Mouse (Mus musculus): ENCODE measurements around the gene Rnf224.

The Rnf224 gene

DNA sequence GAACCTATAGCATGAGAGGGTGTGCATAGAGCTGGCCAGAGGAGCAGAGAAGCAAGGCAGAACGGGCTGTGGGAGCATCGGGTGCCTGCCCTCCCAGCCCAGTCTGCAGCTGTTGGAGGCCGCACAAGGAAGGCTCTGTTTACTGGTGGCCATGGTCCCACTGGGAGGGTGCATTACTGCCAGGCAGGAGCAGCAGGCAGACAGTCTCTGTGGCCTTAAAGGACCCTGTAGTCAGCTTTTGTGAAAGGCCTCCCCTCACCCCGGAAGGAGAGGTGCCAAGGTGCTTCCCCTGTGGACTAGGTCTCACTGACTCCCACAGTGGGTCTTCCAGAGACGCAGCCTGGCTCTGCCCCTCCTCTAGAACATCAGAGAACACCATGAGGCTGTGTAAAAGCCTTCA is 9.7 kb downstream of the Rnf224 start:
- DNase-seq (ENCODE audit: low spot score in 2 of 2) = no peak

DNA sequence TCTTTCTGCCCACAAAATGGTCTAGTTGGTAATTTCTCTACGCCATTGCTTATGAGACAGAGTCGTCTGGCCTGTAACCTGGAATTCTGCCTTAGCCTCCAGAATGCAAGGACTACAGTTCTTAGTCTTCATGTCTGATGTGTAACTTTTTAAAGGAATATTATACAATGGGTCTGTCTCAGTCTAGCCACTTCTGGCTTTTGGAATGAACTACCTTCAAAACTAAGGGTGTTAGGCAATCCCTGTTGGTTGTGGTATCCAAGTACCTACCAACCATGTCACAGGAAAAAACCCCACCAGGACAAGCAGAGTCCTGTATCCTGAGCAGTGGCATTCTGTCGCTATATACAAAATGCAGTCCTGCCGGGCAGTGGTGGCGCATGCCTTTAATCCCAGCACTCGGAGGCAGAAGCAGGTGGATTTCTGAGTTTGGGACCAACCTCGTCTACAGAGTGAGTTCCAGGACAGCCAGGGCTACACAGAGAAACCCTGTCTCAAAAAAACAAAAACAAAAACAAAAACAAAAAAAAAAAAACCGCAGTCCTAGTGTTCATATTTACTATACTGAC is 10.7 kb downstream of the Rnf224 start:
- DNase-seq (ENCODE audit: low spot score in 2 of 2) = no peak

DNA sequence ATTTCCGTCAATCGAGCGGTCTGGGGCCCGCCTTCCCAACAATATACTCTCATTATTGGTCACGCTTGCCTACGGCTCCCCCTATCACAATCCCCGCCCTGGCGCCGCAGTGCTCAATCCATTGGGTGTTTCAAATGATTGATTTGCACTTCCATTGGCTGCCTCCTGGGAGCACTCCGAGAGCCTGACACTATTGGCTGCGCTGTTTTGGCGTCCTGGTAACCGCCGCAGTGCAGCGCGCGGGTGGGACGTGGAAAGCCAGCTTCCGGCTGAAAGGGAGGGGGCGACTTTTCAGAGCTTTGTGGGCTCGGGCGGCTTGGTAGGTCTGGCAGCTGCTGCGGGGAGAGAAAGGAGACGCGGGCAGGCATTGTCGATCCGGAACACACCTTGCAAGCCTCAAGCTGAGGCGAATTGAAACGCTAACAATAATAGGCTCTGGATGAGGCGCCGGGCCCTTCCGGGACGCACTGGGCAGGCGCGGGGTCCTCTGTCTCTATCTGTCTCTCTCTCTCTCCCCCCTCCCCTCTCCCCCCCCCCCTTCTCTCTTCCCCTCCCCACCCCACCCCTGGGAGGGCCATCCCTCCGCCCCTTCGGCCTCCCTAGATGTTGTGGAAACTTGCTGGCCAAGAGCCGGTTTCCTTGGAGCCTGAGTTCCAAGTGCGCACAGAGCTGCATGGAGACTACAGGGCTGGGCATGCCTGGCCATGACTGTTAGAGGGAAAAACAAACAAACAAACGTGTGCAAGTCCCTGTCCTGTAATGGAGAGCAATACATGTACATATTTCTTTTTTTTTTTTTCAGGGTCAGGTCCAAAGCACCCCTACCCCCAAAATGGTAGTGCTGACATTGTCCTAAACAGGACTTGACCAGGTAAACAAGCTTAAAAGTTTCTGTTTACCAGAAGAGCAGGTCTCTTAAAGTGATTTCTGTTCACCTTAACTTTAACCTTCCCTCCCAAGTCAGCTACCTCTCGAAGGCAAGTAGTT is 11.5 kb downstream of the Rnf224 start:
- DNase-seq (ENCODE audit: low spot score in 2 of 2) = peak; percentile 97 to 99

DNA sequence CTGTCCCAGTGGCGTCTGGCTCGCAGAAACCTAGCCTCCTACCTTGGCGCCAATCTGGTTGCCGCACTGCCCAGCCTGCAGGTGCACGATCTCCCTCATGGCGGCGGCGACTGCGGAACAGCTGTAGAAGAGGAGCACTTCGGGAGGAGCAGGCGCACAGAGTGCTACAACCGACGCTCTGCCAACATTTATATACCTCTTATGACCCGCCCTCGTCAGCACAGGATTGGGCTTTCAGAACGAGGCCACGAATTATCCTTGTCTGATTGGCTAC is 12.2 kb downstream of the Rnf224 start, which contains the start of gene Tubb4b:
TSS of gene Tubb4b (minus strand) at position 211 of the 274 bp plus-strand sequence.
- no peak for DNase-seq (ENCODE audit: low spot score in 2 of 2)

DNA sequence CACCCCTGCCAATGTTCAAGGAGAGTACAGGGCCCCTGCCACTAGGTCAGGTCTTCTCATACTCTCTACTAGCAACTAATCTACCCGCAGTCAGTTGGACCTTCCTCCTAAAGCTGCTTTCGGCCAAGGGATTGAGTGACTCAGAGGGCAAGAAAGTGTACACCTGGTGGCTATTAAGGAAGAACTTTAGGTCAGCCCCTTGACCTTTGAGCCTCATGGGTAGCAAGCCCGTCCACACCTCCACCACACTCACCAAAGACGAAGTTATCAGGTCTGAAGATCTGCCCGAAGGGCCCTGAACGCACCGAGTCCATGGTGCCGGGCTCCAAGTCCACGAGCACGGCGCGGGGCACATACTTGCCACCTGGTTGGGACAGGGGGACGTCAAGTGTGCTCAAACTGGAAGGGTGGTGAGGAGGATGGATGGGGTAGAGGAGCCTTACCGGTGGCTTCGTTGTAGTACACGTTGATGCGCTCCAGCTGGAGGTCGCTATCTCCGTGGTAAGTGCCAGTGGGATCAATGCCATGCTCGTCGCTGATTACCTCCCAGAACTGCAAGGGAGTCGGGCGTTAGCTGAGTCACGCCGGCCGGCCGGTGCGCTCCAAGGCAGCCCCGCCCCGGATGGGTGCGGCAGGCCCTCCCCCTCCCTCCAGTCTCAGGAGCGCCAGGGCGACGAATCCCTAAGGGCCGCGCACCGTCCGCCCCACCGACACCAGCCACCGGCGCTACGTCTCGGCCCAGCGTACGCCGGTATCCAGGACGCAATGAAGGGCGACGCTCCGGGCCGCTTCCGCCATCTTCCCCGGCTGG is 12.7 kb downstream of the Rnf224 start:
- DNase-seq (ENCODE audit: low spot score in 2 of 2) = peak; percentile 73 to 83

DNA sequence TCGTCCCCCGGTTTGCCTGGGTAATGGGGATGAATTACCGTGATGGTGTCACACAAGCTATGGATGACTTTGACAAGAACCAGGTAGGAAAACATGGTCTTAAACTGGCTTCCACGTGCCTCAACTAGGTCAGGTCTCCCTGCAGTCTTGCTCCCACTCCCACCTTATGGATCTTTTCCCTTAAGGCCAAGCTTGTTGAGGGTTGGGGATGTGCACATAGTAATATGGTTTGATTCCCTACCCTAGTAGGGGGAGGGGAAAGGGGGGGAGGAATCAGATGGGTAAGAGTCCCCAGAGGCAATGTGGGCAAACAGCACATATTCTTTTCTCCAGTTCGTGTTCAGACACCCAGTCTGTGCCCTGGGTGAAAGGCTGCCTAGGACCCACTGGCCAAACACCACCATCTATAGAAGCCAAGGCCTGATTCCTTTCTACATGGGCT is 15.2 kb downstream of the Rnf224 start:
- no peak for DNase-seq (ENCODE audit: low spot score in 2 of 2)

DNA sequence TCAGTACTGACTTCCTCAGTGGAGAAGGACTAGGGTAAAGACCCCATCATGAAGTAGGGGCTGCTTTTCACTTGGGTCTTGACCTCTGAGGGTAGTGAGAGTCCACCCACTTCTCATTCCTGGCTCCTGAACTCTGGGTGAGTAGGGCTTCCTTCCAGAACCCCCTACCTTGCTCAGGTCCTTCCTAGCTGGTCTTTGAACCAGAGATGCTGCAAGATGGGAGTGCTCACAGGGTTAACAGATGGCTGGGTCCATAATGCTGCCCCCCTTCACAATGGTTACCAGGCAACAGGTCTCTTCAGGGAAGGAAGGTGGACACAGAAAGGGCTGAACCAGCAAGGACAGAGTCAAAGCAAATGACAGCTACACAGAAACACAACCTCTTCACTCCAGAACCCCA is 18.1 kb downstream of the Rnf224 start, which contains the start of gene Fam166a:
TSS of gene Fam166a (plus strand) at position 301 of the 400 bp plus-strand sequence.
- DNase-seq (ENCODE audit: low spot score in 2 of 2) = no peak

DNA sequence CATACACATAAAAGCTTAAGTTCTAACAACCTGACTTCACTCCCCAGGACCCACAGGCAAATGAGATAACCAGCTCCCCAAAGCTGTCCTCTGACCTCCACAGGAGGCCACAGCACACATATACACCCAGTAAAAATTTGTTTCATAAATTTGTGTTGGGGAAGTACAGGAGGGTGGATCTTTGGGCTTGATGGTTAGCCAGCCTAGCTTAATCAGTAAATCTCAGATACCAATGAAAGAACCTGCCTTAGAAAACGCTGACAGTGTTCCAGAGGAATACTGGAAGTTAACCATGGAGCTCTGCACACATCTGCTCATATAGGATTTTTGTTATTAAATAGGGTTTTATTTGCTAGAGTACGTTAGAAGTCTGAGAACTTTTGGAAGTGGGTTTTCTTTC is 18.9 kb downstream of the Rnf224 start:
- no peak for DNase-seq (ENCODE audit: low spot score in 2 of 2)

DNA sequence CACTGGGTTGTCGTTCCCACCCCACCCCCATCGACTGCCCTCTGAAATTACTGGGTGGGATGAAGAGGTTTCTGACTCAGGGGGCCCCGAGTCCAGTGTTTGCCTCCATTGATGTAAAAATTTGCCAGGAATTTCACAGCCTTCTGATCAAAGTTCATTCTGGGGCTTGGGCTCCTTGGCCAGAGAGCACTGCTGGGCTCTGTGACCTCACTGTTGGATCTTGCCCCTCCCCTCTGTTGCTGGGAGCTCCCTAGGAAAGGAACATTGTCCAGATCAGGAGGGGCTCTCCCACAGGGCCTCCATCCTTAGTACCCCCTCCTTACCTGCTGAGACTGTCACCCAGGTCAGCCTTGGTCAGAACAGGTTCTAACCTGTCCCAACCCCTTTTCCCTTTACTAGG is 22.1 kb downstream of the Rnf224 start, which contains the start of gene Stpg3:
TSS of gene Stpg3 (minus strand) at position 194 of the 400 bp plus-strand sequence.
- DNase-seq (ENCODE audit: low spot score in 2 of 2) = no peak

DNA sequence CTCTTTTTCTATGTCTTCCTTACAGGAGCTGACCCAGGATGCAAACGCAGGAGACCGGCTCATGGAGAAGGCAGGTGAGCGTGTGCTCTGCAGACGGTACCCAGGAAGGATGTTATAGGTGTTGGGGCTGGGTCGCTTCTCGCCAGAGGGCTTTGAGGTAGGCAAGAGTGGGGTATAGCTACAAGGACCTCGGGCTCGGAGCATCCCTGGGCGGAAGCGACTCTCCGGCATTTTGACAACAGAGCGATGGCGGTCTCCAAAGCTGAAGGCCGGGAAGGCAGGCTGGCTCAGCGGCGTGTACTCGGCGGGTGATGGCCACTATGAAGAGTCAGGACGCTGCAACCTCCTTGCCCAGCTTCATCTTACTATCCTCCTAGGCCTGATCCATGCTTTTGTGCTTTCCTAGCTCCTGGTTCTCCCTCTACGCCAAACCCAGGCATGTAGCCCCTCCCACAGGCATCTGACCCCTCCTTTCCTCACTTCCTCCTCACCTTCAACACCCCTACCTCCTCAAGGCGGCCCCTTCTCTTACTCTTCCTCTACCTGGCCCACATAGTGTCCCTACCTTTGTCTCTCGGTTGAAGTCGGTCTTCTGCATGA is 23.2 kb downstream of the Rnf224 start:
- DNase-seq (ENCODE audit: low spot score in 2 of 2) = no peak

DNA sequence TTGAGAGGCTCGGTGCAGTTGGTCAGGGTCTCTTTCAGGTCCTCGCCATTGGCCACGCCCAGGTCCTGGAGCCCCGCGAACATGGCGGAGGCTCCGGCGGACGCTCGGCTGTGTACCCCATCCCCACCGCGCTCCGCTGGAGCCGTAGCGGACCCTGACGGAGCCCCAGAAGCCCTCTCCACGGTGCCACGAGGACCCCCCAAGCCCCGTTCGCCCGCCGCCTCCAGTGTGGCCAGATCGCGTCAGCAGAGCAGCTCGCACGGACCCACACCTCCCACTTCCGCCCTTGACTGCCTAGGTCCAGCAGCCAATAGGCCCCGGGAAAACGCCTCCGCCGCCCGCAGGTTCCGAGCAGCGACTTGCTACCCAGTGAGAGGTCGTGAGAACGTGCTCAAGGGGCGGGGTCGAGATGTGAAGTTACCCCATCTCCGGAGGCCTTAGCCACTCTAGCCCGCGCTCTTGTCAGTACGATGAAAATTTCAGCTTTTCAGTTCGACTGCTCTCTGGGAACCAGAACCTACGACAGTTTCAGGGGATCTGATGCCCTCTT is 25.4 kb downstream of the Rnf224 start, which contains the start of gene Nelfb:
TSS of gene Nelfb (minus strand) at position 369 of the 550 bp plus-strand sequence.
- peak; percentile 89 to 93 for DNase-seq (ENCODE audit: low spot score in 2 of 2)

DNA sequence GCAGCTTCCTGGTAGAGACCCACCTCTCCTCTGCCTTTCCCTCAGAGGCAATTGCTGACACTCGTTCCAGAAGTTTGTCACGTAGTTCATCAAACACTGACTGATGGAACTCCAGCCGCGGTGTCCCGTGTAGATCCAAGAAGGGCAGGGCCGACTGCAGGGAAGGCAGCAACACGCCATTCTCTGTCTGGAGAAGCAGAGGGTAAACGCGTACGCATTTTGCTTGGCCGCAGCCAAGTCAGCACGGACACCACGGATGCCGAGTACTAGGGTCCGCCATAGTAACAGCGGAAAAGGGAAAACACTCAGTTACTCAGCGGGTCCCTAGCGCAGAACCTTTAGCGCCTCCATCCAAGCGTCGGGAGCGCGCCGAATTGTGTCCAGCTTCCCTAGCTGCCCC is 25.9 kb downstream of the Rnf224 start:
- DNase-seq (ENCODE audit: low spot score in 2 of 2) = no peak

DNA sequence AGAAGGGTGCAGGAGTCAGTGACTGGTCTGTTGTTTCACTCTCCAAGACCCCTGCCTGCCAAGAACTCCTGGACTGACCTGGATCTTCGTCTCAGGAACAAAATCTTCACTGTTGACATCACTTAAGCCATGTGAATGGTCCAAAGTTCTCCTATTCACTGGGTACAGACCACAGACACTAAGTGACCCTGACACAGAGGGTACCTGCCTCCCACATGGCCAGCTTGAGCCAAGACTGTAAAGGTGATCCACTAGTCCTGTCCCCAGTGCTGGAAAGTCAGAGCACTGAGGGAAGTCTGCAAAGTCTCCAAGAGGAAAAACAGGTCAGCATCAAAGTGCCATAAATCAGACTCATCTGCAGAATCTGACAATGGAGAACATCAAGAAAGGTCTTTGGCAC is 29.0 kb downstream of the Rnf224 start:
- no peak for DNase-seq (ENCODE audit: low spot score in 2 of 2)

DNA sequence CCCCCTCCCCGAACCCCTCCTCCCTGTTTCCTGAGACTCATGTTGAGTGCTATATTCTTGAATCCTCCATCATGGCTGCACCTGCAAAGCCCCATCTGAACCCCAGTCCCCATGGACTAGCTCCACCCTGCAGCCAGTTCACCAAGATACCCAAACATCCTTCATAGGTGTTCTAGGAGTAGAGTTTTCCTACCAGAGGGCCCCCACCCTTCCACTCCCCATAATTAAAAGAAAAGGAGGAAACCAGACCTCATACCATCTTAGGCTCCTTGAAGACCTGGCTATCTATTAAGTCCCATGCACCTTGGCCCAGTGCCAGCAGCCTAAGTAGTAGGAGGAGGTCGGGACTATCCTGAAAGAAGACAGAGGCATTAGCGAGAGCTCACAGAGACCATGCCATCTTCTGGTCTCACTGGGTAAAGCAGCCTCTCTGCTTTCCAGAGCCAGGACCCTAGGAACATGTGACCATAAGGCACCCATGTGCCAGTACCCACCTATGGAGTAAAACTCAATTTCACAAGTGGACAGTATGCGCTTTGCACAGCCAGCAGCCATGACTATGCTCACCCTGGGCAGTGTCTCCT is 32.9 kb downstream of the Rnf224 start:
- no peak for DNase-seq (ENCODE audit: low spot score in 2 of 2)

DNA sequence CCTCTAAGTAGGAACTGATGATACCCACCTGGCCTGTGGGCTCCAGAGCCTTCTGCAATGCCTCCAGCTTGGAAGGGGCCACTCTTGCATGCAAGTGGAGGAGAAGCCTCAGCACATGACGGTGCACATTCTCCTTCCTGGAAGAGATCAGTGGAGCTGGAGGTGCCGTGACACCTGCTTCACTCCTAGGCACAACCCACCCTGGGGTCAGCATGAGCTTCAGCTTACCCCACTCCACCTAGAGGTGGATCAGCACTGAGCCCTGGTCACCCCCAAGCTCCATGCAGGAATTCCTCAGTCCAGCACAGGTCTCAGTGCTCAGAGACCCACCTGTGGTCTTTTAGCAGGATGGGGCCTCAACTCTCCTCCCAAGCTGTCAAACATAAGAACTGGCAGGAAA is 36.0 kb downstream of the Rnf224 start:
- DNase-seq (ENCODE audit: low spot score in 2 of 2) = no peak

DNA sequence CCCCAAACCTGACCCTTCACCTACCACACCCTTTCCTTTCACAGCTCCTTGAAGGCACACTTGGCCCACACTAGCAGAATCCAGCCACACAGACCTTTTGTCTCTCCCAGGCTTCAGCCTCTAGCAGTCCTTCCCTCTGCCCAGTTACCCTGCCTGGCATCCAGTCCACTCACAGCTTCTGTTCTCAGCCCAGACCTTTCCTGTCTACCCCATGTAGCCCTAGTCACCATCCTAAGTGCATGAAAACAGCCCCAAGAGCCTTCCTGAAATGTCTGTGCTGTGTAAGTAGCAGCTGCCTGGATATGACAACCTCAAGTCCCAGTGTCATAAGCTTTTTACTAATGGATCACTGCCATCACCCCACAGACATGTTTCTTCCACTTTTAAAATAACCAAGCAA is 38.6 kb downstream of the Rnf224 start:
- DNase-seq (ENCODE audit: low spot score in 2 of 2) = peak in 1 of 2 experiments; percentile 12

DNA sequence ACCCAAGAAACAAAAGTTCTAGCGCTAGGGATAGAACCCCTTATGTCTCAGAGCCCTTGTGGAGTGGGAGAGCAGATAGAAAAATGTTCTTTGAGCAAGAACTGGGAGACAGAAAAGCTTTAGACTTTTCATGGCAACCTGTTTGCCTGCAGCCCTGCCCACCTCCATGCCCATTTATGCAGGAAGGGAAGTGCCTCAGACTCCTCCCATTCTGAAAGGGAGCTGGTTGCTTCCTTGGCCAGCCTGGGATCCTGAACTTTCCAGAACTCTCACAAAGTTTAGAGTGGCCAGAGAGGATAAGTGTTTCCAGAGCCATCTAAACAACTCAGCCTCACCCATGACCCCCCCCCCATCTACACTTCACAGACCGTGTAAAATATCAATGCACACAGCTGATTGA is 39.4 kb downstream of the Rnf224 start:
- DNase-seq (ENCODE audit: low spot score in 2 of 2) = no peak

DNA sequence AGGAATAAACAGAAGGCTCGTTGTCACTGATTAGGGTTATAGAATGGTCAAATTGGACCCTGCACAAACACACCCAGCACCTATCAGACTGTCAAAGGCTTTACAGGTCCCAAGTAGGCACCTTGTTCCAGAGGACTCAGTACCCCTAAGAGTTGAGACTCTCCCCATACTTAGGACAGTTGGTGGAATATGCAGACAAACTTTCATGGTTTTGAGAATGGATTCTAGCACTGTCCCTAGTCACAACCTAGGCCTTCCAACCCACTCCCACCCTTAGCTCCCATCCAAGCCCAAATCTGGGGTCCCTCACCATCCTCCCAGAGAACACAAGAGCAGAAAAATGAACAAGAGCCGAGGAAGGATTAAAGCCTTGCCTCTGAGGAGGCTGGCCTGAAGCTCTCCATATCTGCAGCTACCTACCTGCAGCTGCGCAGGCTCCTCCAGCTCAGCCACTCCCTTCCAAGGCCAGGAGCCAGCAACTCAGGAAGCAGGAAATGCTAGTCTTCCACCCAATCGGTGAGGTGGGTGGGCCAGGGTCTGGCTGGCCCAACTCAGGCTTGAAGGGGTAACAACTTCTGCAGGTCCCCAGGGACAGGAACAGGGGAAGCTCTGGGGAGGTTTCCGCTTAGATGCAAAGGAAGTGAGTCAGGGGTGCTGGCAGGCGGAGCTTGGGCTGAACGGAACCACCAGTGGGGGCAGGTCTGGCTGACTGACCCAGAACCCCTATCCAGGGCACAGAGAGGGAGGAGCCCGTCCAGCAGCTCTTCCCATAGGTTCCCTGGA is 40.2 kb downstream of the Rnf224 start, which contains the start of gene Tor4a:
TSS of gene Tor4a (minus strand) at position 715 of the 783 bp plus-strand sequence.
- peak; percentile 74 to 78 for DNase-seq (ENCODE audit: low spot score in 2 of 2)

DNA sequence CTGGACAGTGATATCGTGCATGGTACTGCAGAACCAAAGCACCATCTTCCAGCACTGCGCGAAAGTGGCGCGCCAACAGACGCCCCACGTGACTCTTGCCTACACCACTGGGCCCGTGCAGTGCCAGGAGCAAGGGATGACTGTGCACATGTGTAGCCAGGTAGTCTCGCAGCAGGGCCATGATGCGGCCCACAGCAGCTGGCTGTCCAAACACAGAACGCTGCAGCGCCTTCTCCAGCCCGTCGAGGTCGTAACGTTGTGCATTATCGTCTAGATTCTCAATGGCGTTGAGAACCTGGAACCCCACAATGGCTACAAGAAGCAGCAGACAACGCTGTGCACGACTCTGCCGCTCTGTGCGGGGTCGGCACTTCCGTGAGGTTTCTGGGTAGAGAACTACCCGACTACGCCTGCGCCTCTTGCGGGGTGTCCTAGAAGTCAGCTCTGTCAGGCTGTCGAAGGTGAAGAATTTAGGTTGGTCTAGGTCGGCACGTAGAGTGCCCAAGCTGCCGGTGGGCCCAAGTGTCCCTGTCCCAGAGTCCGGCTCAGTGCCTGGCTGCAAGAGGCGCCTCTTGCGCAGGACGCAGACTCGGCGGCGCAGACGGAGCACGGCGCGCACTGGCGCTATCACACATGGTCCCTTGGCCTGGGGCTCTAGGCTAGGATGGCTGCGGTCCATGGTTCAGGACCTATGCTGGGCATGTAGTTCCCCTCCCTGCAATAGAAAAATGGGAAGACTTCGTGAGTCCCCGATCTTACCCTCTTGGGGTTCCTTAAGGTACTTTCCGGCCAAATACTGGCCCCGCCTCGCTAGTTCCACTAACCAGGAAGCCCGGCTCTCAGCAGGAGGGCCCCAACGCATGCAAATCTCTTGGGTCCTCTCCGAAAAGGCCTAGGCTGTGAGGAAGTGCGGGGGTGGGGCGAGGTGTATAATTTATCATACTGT is 41.1 kb downstream of the Rnf224 start:
- DNase-seq (ENCODE audit: low spot score in 2 of 2) = peak in 1 of 2 experiments; percentile 46

All from urinary bladder, postnatal 4 days (tissue).